Mouse (Mus musculus): Measurements from ENCODE around the gene Tmem178.

Tmem178 gene

GRCm38 (mm10) chr17:80946091-80946885, 1.9 kb downstream of the Tmem178 start:
- no peak for DNase-seq

- no peak for DNase-seq
Observed at GRCm38 (mm10) chr17:80947075-80947960, 2.9 kb downstream of the Tmem178 start.

- DNase-seq, result no peak
Observed at GRCm38 (mm10) chr17:80949382-80949781, 5.0 kb downstream of the Tmem178 start.

DNA sequence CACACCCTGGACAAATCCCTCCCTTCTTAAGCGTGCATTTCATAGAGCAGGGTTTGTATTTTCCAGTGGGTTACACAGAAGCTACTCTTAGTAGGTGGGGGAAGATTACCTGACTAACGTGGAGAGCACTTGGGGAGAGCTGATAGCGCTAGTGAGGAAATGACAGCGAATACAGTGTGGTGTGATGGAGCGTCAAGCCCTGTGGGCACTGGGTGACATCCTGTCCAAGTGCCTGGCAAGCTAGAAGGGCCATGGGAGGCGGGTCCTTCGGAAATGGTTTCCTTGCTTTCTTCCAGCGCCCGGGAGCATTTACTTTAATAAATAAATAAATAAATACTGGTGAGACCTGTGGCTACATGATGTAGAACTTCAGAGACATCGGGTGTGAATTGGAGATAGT, 5.5 kb downstream of the Tmem178 start:
- no peak for DNase-seq

GRCm38 (mm10) chr17:80952305-80952704, 7.9 kb downstream of the Tmem178 start:
- DNase-seq, result no peak

DNA sequence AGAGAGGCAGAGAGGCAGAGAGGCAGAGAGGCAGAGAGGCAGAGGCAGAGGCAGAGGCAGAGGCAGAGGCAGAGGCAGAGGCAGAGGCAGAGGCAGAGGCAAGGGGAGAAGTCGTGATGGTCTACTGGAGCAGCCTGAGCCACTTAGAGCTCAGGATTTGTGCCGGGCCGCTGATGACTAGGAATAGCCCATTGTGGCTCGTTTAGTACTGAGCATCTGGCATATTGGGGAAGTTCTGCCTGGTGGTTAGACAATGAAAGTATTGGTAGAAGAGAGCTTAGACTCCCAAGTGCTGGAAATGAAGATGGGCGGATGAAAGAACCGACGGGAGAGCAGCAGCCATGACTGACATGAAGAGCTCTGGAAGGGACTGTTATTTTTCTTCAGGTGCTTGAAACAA, 11.0 kb downstream of the Tmem178 start:
- DNase-seq, result no peak

DNA sequence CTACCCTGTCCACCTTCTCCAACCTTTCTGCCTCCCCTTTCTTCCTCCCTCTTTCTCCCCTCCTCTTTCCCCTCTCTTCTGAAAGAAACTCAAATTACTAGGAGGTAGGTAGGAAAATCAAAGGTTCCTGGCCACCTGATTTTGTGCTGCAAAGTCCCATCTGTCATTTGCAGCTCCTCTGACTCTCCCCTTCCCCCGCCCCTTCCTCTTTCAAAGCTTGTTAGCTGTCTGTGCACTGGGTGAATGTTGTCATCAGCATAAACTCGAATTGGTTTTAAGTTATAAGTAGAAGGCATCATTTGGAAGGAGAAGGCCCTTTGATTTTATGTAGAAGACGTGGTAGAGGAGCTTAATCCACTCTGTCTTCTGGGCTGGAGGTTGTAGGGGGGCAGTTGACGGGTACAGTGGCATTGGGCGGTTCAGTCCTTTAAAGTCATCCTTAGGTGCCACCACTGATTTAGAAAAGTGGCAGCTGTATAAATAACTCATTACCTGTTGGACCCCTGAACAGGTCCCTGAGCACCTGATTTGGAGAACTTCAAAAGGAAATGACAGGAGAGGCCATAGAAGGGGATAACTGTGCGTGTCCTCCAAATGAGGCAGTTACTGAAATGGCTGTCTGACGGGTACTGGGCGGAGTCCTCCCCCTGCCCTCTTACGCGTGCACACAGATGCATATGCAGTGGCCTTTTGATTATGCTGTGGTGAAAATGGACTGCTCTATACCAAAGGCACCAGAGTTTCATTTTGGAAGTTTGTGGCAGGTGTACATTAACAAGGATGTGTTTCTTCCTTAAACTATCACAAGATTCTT, 11.8 kb downstream of the Tmem178 start:
- DNase-seq, result no peak

DNA sequence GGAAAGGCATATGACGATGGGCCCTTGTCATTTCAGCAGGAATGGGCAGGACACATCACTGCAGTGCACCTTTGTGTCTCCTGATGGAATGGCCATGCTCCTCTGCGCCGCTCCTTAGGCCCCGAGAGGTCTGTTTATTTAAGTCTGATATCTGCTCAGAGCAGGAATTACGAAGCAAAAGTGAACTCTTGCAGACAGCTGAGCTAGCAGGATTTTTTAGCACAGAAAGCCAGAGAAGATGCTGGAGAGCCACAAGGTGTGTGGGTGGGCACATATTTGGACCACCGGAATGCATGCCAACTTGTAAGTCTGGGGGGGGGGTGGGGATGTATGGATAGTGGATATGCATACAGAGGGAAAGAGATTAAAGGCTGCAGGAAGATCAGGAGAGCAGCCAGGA, 13.9 kb downstream of the Tmem178 start:
- DNase-seq, result no peak

GRCm38 (mm10) chr17:80959840-80960239, 15.4 kb downstream of the Tmem178 start:
- no peak for DNase-seq

DNA sequence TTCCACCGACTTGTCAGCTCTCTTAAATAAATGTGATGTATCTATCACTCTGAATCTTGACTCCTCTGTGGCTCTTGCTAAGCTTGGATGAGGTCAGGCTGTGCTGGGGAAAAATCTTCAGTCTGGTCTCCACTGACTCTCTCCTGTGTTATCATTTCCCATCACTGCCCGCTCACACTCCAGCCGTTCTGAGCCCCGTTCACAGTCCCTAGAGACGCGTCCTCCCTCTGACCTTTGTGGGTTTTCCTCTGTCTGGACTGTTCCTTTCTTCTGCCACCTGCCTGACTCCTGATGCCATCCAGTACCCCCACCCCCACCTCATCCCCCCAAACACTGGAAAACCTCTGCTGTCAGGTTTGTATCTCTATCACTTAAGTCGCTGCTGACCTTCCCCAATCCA, 23.0 kb downstream of the Tmem178 start:
- DNase-seq, result no peak

GRCm38 (mm10) chr17:80969643-80970619, 25.5 kb downstream of the Tmem178 start:
- DNase-seq, result peak; percentile 50 to 76

- DNase-seq, result no peak
Observed at GRCm38 (mm10) chr17:80970716-80971115, 26.3 kb downstream of the Tmem178 start.

DNA sequence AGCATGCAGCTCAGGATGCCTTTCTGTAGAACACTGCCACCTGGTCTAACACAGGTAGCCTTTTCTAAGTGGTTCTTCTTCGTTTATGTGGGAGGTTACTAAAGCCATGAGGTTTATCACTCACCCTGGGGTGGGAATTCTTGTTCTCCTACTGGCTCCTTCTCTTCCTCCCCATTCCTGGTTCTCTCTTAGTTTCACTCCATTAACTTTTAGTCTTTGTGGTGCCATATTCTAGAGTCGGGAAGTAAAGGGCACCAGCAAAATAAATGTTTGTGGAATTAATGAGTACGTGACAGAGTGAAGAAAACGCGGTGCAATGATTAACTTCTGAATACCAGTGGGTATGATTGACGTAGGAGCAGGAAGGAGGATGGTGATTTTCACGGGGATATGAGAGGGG, 28.5 kb downstream of the Tmem178 start:
- no peak for DNase-seq

DNA sequence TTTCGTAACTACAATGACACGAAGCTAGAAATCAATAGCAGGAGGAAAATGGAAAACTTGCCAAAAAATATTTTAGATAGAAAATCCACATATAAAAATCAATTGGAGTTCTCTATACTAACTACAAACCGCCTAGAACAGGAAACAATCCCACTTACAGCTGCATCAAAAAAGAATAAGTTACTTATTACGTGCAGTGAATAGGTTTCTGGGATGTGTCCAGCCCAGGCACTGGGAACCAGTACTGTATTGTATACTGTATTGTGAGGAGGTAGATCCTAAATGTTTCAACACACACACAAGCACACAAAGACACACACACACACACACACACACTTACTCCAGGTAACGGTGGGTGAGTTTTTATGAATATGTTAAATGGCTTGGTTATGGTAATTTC, 32.8 kb downstream of the Tmem178 start:
- DNase-seq, result no peak

GRCm38 (mm10) chr17:80980096-80980495, 35.7 kb downstream of the Tmem178 start:
- peak; percentile 23 to 52 for DNase-seq

DNA sequence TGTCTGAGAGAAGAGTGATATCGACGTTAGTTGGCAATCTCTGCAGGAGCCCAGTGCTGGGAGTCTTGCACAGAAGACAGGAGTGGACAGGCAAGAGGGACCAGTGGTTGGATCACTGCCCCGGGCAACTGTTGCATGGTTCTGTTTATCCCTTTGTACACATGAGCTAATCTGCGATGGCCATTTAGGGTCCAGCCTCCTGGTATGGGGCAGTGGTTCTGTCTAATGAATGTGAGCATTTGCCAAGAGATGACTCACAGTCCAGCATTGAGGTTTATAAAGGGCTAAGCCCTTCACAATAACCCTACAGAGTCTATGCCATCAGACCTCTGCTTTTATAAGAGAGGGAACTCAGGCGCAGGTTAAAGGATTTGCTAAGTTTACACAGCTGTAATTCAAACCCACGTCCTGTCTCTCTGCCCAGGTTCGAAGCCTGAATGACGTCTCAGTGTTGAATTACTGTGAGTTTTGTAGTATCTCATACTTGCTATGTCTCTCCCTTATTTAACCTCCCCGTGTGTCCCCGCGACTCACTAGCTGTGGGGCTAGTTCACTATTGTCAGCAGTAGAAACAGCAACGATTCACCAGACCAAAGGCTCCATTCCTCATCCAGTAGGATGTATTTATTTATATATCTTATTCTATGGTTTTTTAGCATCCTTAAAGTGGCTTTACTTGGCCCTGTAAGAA, 37.4 kb downstream of the Tmem178 start:
- DNase-seq, result peak; percentile 16 to 57

GRCm38 (mm10) chr17:80982412-80982787, 38.0 kb downstream of the Tmem178 start:
- peak; percentile 66 to 79 for DNase-seq

- DNase-seq, result no peak
Observed at GRCm38 (mm10) chr17:80982976-80983375, 38.5 kb downstream of the Tmem178 start.

DNA sequence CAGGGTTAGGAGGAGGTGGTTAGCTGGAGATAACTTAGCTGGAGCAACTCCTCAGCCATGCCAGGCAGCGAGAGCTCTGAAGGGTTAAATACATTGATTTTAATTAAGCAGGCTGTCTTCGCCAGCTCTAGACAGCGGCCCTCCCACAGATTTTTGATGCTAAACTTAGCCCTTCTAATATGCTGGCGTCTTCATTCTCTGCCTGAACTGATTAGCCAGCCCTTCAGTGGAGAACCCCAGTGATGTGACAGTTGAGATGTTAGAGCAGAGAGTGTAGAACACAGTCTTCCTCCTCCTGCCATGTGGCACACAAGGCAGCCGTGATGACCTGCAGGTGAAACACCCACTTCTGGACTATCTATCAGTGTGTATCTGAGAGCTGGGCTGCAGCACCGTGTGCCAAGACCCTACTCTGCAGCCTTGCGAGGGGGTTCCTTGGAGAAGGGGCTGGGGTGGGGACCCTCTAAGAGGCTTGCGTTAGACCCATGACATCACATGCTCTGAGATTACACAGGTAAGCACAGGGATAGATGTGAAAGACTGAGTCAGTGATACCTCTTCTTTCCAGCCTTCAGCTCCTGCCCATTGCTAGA, 47.2 kb downstream of the Tmem178 start:
- DNase-seq, result no peak

GRCm38 (mm10) chr17:80997226-80997625, 52.8 kb downstream of the Tmem178 start:
- DNase-seq, result peak in 1 of 2 experiments; percentile 35

GRCm38 (mm10) chr17:80998958-80999357, 54.5 kb downstream of the Tmem178 start:
- DNase-seq, result no peak

All from lung, postnatal 4 days (tissue).